Mouse (Mus musculus) lung, adult 2 months (tissue): ENCODE results near the gene Galnt18.

Experiments used
- CTCF ChIP-seq: fragments of 200-500 bp; IDR thresholded peaks from 2 replicates; pipeline ENCODE4 v1.5.1; 2011; ENCODE audit warnings: mild to moderate bottlenecking, low read length, control low read depth; ENCODE audit not compliant: insufficient read depth
- POLR2A ChIP-seq: fragments of 200-500 bp; IDR thresholded peaks from 2 replicates; pipeline ENCODE4 v1.6.1; 2011; ENCODE audit warnings: low read depth, mild to moderate bottlenecking, control low read depth, low read length, borderline replicate concordance; ENCODE audit errors: extremely low read depth

DNA sequence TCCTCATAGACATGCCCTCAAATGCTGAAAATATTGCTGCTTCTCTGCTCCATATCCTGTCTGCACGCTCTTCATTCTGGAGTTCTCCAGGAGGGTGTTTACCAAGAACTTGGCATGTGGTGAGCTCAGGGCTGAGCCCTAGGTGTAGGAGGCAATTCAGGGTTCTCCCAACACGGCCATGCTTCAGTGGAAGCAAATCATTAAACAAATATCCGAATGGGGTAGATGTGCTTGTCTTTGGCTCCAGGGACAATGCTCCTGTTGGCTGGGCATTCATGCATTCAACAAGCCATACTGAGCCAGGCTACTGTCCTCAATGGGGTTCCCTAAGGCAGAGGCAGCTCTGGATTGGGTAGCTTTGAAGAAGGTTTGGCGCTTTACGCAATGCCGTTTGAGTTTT lies 212.9 kb downstream of the Galnt18 start:
- TF ChIP-seq CTCF = no peak
- no peak for TF ChIP-seq POLR2A
